Mouse (Mus musculus): ENCODE data around the gene Gm14305. TPM values are rescaled to one million over a fixed set of nuclear protein-coding genes. Genes with fewer than 3 reads are reported as not detected.
"Not testable (repeated sequence)": the region's sequence is repeated elsewhere in the genome, so short reads cannot be mapped to it uniquely, and the experiment has no call there.

Gene Gm14305
- 28.2 and 30.5 TPM in 2 replicates for polyA plus RNA-seq (2015; fragmentation: Nextera tagmentation; extraction: Ambion mirVana)

DNA sequence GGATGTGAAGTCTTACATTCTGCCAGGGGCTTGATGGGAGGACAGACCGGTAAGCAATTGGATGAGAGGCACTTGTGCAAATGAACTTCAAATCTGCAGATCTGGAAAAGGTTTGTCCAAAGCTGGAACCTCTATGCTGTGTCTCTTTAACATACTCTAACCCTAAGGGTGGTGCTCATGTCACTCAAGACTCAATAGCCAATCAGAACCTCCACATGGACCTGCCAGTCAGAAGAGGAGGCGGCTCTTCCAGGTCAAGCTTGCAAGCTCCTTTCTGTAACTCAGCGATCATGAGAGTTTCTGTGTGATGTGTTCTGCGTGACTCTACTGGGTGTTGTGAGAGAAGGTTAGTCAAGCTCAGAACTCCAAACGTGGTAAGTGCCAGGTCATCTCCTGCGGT is at the start of gene Gm14305:
TSS of gene Gm14305 (plus strand) at position 278 of the 400 bp plus-strand sequence.
- not testable (repeated sequence) for DNase-seq (ENCODE audit: low spot score)

DNA sequence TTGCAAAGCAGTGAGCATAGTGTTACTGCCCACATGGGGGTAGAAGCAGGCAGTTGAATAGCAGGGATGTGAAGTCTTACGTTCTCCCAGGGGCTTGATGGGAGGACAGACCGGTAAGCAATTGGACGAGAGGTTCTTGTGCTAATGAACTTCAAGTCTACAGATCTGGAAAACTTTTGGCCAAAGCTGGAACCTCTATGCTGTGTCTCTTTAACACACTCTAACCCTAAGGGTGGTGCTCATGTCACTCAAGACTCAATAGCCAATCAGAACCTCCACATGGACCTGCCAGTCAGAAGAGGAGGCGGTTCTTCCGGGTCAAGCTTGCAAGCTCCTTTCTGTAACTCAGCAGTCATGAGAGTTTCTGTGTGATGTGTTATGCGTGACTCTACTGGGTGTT is 37.9 kb upstream of the Gm14305 start, which contains the start of gene Zfp973:
TSS of gene Zfp973 (plus strand) at position 301 of the 400 bp plus-strand sequence.
- not testable (repeated sequence) for DNase-seq (ENCODE audit: low spot score)

Other genes with a start within 250 kb of the Gm14305 start
- 20.6 and 23.1 TPM in 2 replicates for gene Gm14434, start 221.5 kb upstream of the Gm14305 start, polyA plus RNA-seq (2015; fragmentation: Nextera tagmentation; extraction: Ambion mirVana)
- not detected in 2 replicates for gene Zfp967, start 187.3 kb upstream of the Gm14305 start, polyA plus RNA-seq (2015; fragmentation: Nextera tagmentation; extraction: Ambion mirVana)
- 15.2 and 17.1 TPM in 2 replicates for gene Gm14308, start 72.0 kb upstream of the Gm14305 start, polyA plus RNA-seq (2015; fragmentation: Nextera tagmentation; extraction: Ambion mirVana)
- gene Zfp973, start 37.8 kb upstream of the Gm14305 start, polyA plus RNA-seq (2015; fragmentation: Nextera tagmentation; extraction: Ambion mirVana) = 9.3 and 17.7 TPM in 2 replicates
- gene Gm14295, start 90.3 kb downstream of the Gm14305 start, polyA plus RNA-seq (2015; fragmentation: Nextera tagmentation; extraction: Ambion mirVana) = 14.4 and 15.3 TPM in 2 replicates
- not detected in 2 replicates for gene Gm14408, start 122.8 kb downstream of the Gm14305 start, polyA plus RNA-seq (2015; fragmentation: Nextera tagmentation; extraction: Ambion mirVana)
- 5.2 and 5.8 TPM in 2 replicates for gene Gm14296, start 219.5 kb downstream of the Gm14305 start, polyA plus RNA-seq (2015; fragmentation: Nextera tagmentation; extraction: Ambion mirVana)